Mouse (Mus musculus) ES-Bruce4 (cell line): Measurements from ENCODE around the gene Atp1a4.

Source experiments
- CTCF ChIP-seq: IDR thresholded peaks from one replicate; pipeline ENCODE4 v1.8.1; 2011; ENCODE audit warnings: low read depth, low read length
- EP300 ChIP-seq: IDR thresholded peaks from 2 replicates; pipeline ENCODE4 v1.6.1; 2011; ENCODE audit warnings: low read depth, low read length; ENCODE audit not compliant: insufficient read depth
- POLR2A ChIP-seq: IDR thresholded peaks from one replicate; pipeline ENCODE4 v1.8.1; 2011; ENCODE audit warnings: low read length; ENCODE audit not compliant: insufficient read depth

GRCm38 (mm10) chr1:172191578-172191977 lies 66.6 kb downstream of the Atp1a4 start:
- TF ChIP-seq POLR2A (no peak), CTCF (no peak), EP300 (no peak)
